Mouse (Mus musculus): ENCODE measurements around the gene Dnm3. TPM values are rescaled to one million over a fixed set of nuclear protein-coding genes. Genes with fewer than 3 reads are reported as not detected.

Gene Dnm3
- total RNA-seq, 2 experiments from 2014 or later: 107 to 110 TPM

DNA sequence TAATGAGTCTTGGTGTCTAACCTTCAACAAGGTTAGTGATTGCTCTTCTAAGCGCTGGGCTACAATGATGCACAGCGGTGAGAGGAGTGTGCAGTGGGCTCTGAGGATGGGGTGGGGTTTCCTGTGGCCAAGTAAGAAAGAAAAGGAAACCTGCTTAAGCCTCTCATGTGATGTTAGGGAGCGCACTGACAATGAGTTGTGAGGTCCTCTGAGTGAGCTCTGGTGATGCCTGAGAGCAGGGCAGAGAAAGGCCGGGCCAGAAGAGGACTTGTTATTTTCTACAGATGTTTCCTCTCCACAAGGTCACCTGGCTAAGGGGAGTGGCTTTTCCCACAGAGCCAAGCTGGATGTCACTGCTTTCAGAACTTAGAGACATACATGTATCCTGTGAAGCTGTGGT is 298.4 kb downstream of the Dnm3 start:
- intact Hi-C loops (cut with DNase I): no loop called here
- DNase-seq: no peak

DNA sequence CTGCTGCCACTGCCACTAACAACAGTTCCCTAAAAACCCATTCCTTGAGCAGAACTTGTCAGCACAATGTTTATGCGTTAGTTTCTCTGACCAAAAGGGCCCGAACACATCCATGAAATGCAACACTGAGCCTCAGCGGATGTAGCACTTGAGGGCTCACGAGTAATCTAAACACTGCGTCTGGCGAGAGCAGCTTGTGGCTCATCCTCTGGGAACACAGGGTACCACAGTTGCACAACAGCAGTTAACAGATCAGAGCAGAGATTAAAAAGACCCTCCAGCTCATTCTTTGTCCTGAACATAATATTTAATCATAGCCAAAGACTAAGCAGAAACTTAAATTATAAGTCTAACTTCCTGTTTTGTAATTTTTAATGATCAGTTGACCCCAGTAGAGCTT is 305.0 kb downstream of the Dnm3 start:
- no peak for DNase-seq
- intact Hi-C loops (cut with DNase I): no loop called here

DNA sequence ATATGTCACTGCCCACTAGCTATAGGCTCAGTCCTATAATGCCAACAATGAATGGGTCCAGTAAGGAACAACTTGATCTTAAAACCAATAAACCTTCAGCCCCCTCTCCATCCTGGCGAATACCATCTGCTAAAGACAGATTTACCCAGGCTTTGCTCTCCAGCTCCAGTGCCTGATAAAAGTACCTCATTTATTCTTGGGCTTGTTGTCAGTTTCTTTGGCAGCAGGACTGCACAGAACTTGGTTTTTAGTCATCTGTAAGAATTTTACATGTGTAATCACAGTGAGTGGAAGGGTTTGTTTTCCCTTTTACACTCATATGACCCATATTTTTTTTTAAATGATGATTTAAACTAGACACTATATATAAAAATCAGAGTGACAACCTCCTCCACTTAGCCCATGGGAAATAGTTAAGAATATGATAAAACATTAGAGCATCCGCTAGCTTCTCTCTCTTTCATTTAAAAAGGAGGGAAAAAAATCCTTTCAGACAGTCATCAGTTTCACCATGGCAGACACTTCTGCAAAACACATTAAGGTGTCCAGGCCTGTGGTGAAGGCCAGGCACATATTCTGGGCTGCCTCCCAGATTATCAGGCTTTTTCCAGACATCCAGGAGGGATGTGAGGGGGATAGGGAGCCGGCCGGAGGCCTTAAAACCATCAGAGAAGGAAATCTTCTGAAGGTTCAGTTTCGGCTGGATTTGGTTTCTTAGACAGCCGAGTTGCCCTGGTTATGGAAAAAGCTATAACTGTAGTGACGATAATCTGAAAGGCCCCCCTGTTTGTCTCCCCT is 313.9 kb downstream of the Dnm3 start:
- intact Hi-C loops (cut with DNase I): no loop called here
- no peak for DNase-seq

GRCm38 (mm10) chr1:162162677-162163076 is 315.2 kb downstream of the Dnm3 start:
- no peak for DNase-seq
- intact Hi-C loops (cut with DNase I): no loop called here

GRCm38 (mm10) chr1:162162249-162162648 is 315.6 kb downstream of the Dnm3 start:
- intact Hi-C loops (cut with DNase I): no loop called here
- no peak for DNase-seq

GRCm38 (mm10) chr1:162160718-162161117 is 317.1 kb downstream of the Dnm3 start:
- intact Hi-C loops (cut with DNase I): no loop called here
- DNase-seq: no peak

DNA sequence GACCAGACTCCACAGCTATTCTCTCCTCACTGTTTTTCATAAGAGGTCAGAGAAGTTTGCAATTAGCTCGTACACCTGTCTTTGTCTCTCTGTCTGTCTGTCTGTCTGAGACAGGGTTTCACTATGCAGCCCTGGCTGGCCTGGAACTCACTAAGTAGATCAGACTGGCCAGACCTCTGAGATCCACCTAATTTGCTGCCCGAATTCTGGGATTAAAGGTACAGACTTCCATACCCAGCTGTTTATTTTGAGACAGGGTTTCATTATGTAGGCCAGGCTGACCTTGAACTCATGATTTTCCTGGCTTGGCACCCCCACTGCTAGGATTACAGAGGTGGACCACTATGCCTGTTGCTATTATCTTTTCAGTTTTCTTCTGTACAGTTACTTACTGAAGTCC is 319.3 kb downstream of the Dnm3 start:
- no peak for DNase-seq
- intact Hi-C loops (cut with DNase I): no loop called here

GRCm38 (mm10) chr1:162157659-162158058 is 320.2 kb downstream of the Dnm3 start:
- intact Hi-C loops (cut with DNase I): no loop called here
- no peak for DNase-seq

DNA sequence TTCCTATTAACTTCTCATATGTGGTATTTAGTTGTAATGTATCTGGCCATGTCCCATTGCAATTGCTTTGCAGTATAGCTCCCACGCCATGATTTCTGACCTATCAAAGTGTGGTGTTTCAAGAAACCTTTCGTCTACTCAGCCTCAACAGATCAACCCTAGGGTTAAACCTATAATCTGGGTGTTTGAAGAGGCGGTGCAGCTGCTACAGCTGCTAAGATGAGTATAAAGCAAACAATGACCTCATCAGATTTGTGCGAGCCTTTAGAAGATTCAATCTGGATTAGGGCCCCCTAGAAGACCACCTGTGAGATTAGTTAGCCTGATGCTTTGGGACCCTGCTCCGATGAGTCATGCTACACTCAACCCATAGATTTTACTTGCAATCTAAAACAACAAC is 321.0 kb downstream of the Dnm3 start:
- DNase-seq: no peak
- intact Hi-C loops (cut with DNase I): no loop called here

DNA sequence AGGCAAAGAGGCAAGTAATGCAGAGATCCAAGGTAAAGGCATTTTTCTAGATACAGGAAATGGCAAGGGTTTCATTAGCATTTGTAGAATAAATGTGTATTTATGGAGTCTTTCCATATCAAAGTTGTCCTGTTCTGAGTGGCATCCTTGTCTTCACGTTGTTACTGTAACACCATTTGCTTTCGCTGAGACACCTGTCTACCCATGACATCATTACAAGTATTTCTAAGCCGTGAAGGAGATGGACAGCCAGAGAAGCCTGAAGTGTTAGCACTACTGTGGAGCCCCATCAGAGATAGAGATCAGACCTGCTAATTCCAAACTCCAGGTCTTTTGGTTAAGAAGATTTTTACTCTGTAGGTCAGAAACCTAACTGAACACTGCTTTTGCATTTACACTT is 322.3 kb downstream of the Dnm3 start:
- no peak for DNase-seq
- intact Hi-C loops (cut with DNase I): no loop called here

DNA sequence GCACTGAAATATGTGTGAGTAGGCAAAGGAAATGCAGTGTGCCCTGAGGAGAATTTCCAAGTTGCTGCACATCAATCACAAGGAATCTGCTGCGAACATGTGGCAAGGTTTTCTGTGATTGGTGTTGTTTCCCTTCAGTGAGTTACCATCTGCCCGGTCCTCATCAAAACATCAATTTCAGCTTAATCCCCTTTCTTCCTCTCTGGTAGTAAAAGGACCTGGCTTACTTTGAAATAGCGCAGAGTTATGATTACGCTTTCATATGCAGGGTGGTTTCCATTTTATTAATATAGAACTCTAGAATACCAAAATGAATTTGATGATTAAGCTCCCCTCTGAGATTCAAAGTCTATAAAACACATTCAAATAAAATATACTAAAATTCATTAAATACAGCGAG is 324.7 kb downstream of the Dnm3 start:
- DNase-seq: no peak
- intact Hi-C loops (cut with DNase I): no loop called here

DNA sequence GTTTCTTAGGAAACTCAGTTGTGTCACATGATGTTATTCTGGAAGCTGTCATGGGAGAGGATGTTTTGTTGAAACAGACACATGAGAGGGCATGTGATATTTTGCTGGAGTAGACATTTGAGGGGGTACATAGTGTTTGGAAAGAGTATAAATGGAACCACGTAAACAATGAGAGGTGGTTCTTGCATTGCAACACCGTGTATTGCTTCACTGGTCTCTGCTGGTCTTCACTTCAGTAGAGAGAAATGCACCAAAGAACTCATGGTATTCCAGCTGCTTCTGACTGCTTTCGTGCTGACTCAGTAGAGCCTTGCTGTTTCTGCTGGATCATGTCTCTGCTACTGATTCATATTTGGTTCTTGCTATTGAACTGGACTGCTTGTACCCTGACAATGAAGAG is 328.1 kb downstream of the Dnm3 start:
- intact Hi-C loops (cut with DNase I): no loop called here
- no peak for DNase-seq

GRCm38 (mm10) chr1:162147554-162147953 is 330.3 kb downstream of the Dnm3 start:
- DNase-seq: no peak
- intact Hi-C loops (cut with DNase I): no loop called here

GRCm38 (mm10) chr1:162145748-162146147 is 332.1 kb downstream of the Dnm3 start:
- DNase-seq: no peak
- intact Hi-C loops (cut with DNase I): no loop called here

GRCm38 (mm10) chr1:162144992-162145391 is 332.8 kb downstream of the Dnm3 start:
- intact Hi-C loops (cut with DNase I): no loop called here
- DNase-seq: no peak

DNA sequence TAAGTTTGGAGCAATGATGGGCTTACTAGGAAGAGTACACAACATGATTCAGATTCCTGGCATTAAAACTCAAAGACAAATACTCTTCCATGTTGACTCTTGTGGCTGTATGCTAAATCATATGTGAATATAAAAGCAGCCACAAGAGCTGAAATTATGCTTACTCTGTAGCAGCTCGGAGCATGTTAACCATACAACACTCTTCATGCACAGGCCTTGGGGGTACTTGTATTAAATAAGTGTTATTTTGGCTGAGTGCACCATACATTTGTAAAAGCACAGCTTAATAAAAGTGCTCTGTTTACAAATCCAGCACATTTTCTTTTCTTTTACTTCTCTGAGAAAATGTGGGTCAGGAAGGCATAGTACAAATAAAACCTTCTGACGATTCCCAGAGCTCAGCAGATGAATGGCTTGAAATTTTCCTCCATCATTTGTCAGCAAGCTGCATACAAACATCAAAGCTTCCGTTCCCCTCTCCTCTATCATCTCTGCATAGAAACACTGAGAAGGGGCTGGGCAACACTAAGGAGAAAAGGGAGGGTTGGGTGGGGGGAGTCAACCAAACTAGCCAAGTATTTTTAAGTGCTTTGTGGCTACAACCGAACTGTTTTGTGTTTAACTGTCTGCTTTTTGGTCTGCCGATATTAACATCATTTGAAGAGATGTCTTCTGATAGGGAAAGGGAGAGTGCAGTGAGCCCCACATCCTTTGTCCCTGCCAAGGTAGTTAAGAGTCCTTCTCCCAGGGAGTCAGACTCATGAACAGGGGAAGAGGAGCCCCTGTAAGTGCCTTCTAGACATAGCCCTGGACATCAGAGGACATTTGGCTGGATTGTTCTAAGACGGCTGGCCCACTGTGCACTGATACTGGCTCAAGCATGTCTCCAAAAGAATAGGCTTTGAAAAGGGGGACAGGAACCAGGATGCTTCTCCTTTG is 333.6 kb downstream of the Dnm3 start:
- DNase-seq: no peak
- intact Hi-C loops (cut with DNase I): no loop called here

DNA sequence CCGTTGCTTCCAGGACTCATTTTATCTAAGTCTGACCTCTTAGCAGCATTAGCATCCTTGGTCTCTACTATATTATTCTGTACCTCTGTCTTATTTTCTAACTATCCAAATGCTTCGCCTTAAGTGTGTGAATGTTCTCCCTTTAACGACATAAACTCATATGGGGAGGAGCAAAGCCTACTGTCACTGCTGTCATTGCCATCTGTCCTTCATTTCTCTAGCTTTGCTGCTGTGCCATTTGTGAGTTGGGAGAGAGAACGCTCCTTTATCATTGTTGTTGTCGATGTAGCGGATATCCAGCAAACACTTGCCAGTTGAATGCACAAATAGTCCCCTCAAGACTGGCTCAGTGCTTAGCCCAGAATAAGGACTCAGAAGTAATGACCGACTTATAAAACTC is 335.5 kb downstream of the Dnm3 start:
- DNase-seq: no peak
- intact Hi-C loops (cut with DNase I): no loop called here

GRCm38 (mm10) chr1:162136328-162136727 is 341.5 kb downstream of the Dnm3 start:
- intact Hi-C loops (cut with DNase I): no loop called here
- DNase-seq: no peak

- intact Hi-C loops (cut with DNase I): no loop called here
Measured at GRCm38 (mm10) chr1:162135451-162136213, 342.2 kb downstream of the Dnm3 start.

DNA sequence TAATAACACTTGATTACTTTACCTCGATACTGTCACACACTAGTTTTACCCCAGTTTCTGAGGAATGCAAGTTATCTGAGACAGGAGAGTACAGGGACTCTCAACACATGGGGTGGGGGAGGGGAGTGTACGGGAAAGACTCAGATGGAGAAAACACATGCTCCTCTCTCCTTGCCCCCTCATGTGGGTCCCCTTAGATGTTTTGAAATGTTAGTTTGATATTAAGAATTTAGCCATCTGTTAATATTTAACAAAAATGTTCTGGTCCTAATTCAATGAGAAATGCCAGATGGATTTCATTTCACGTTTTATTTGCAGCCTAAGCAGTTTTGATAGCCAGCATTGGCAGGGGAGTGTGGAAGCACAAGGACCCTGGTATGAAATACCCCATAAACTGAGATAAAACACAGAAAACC is 343.2 kb downstream of the Dnm3 start:
- intact Hi-C loops (cut with DNase I): no loop called here
- no peak for DNase-seq

More at GRCm38 (mm10) chr1:162135451-162136213, 342.2 kb downstream of the Dnm3 start:
- DNase-seq: no peak
